Mouse (Mus musculus) hindbrain, embryonic 13.5 days (tissue): ENCODE measurements at regions not wholly inside any gene's neighbourhood (a gene's known extent, or its start where the extent isn't known, plus 50 kb on each side); places are given as distances from the start of the nearest gene placed in this dataset.

ENCODE experiments used
- ATAC-seq: fragments of 200-750 bp; cut with Nextera tagmentation; 2 replicates; pipeline ENCODE4 v1.8.0; 2017; ENCODE audit warnings: moderate TSS enrichment; ENCODE audit not compliant: low FRiP score
- H3K27ac ChIP-seq: fragments of 300-500 bp; sonication (generic); 2 replicates; pipeline ENCODE4 v1.5.1; 2015; ENCODE audit warnings: inconsistent platforms, mild to moderate bottlenecking, moderate library complexity
- H3K27me3 ChIP-seq: fragments of 300-500 bp; sonication (generic); 2 replicates; pipeline ENCODE4 v1.6.1; 2015; ENCODE audit warnings: mild to moderate bottlenecking, inconsistent platforms
- H3K36me3 ChIP-seq: fragments of 300-500 bp; sonication (generic); 2 replicates; pipeline ENCODE4 v1.6.1; 2015; ENCODE audit warnings: mild to moderate bottlenecking, inconsistent platforms
- H3K4me1 ChIP-seq: fragments of 300-500 bp; sonication (generic); replicated peaks from 2 replicates; pipeline ENCODE4 v1.6.1; 2015; ENCODE audit warnings: inconsistent platforms
- H3K4me2 ChIP-seq: fragments of 300-500 bp; sonication (generic); 2 replicates; pipeline ENCODE4 v1.6.1; 2015; ENCODE audit warnings: inconsistent platforms, mild to moderate bottlenecking, moderate library complexity
- H3K4me3 ChIP-seq: fragments of 300-500 bp; sonication (generic); 2 replicates; pipeline ENCODE4 v1.5.1; 2015; ENCODE audit warnings: mild to moderate bottlenecking, inconsistent platforms
- H3K9ac ChIP-seq: fragments of 300-500 bp; sonication (generic); 2 replicates; pipeline ENCODE4 v1.6.1; 2015; ENCODE audit warnings: mild to moderate bottlenecking, inconsistent platforms
- H3K9me3 ChIP-seq: fragments of 300-500 bp; sonication (generic); 2 replicates; pipeline ENCODE4 v1.6.1; 2016; ENCODE audit warnings: inconsistent platforms
- WGBS: fragments of 180-500 bp; shearing (Covaris S2); methylation state at CpG from one replicate; pipeline ENCODE4 v1.1.7; 2015; 5-methylcytosine and 5-hydroxymethylcytosine counted together

DNA sequence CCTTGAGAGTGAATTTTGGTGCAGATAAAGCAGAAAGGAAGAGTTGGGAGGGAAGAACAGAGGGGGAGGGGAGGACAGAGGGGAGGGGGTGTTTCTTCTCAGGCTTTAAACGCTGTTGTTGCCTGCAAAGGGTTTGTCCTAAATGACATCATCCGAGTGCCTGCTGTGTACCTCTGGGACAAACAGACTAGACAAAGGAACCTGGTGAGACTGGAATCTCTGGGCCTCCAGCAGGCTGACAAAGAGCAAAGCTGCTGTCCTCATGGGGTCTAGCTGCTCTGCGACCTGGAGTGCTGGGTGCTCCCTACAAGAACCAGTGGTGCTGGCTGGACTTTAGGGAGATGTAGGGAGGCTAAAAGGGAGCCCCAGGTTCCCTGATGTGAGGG lies 115.4 kb downstream of the Bcl2l11 start:
- 9% methylated on average over 3 of the region's 3 CpGs for WGBS
- no peak overlapping the region for H3K27ac ChIP-seq

DNA sequence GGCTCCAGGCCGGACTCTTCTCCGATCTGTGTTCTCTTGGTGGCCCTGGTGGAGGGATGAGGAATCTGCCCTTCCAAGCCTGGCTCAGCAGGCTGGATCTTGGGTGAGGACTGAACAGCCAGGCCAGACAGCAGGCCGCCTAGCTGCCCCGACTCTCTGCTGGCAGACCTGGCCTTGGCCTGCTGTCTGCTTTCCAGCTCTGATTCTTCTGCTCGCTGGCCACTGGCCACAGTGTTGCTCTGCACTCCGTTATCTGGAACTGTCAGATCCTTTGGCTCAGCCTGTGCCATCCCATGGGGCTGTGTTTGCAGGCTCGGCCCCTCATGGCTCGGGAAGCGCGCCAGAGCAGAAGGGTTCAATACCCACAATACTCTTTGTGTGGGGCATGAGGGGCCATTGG lies 119.7 kb downstream of the Bcl2l11 start:
- no peaks in the 10 kb centered on the region for H3K36me3 ChIP-seq
- H3K27me3 ChIP-seq: no peaks in the 10 kb centered on the region
- H3K4me3 ChIP-seq: no peak overlapping the region
- 51% methylated on average over 10 of the region's 10 CpGs for WGBS
- ATAC-seq: peak; percentile 85
- 0 out of 2 replicates have a peak, but pooled peaks cover 12% of the 10 kb centered on the region for H3K9me3 ChIP-seq
- peaks cover 18% of the 10 kb centered on the region for H3K4me1 ChIP-seq
- no peak overlapping the region; the same call in 1 of the 2 replicates for H3K27ac ChIP-seq
- H3K9ac ChIP-seq: no peak overlapping the region
- H3K4me2 ChIP-seq: no peak overlapping the region

More for the DNA sequence above, 115.4 kb downstream of the Bcl2l11 start:
- ATAC-seq: no peak
- Histone ChIP-seq H3K4me1 (peaks cover 15% of the 10 kb centered on the region), H3K9me3 (no peaks in the 10 kb centered on the region), H3K4me3 (no peak overlapping the region), H3K4me2 (no peak overlapping the region), H3K36me3 (no peaks in the 10 kb centered on the region), H3K27me3 (no peaks in the 10 kb centered on the region), H3K9ac (no peak overlapping the region)

DNA sequence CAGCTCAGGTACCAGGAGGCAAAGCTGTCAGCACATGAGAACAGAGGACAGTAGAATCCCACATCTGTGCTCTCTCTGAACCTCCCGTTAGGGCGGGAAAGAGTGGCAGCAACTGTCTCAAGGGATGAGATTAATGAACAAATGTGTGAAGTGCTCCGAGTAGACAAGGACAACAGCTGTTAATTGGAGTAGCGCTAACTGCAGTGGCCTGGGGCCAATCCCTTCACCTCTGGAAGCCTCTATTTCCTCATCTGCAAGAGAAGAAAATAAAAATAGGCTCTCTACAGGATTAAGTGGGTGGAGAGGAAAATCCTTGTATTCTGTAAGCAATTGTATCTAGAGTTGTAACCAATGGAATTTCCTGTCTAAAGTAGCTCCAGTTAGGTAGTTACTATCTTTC lies 122.1 kb downstream of the Bcl2l11 start:
- H3K4me1 ChIP-seq: peaks cover 9% of the 10 kb centered on the region
- 38% methylated on average over 4 of the region's 4 CpGs for WGBS
- H3K9ac ChIP-seq: no peak overlapping the region
- H3K9me3 ChIP-seq: 0 out of 2 replicates have a peak, but pooled peaks cover 12% of the 10 kb centered on the region
- H3K36me3 ChIP-seq: no peaks in the 10 kb centered on the region
- no peak overlapping the region for H3K27ac ChIP-seq
- no peak overlapping the region for H3K4me3 ChIP-seq
- no peak for ATAC-seq
- no peaks in the 10 kb centered on the region for H3K27me3 ChIP-seq
- no peak overlapping the region for H3K4me2 ChIP-seq

DNA sequence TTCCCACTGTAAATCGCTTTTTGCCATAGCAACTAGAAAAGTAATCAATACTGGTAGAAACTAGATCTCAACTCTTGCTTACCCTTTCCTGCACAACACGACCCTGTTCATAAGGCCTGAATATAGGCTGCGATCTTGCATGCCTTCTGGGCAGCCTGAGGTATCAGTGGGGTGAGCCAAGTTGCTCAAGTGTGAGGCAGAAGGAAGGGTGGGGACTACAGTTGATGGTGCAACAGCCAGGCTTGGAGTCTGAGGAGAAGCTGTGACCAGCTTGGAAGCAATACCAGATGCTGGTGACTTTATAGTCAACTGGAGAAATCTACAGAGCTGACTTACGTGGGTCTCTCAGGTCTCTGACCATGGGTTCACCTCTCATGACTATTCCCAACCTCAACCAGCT lies 123.3 kb downstream of the Bcl2l11 start:
- Histone ChIP-seq H3K4me1 (peaks cover 9% of the 10 kb centered on the region), H3K4me3 (no peak overlapping the region), H3K36me3 (no peaks in the 10 kb centered on the region), H3K9me3 (0 out of 2 replicates have a peak, but pooled peaks cover 12% of the 10 kb centered on the region), H3K9ac (no peak overlapping the region), H3K4me2 (no peak overlapping the region), H3K27me3 (no peaks in the 10 kb centered on the region), H3K27ac (no peak overlapping the region)
- WGBS: 90% methylated on average over 4 of the region's 4 CpGs
- ATAC-seq: no peak

DNA sequence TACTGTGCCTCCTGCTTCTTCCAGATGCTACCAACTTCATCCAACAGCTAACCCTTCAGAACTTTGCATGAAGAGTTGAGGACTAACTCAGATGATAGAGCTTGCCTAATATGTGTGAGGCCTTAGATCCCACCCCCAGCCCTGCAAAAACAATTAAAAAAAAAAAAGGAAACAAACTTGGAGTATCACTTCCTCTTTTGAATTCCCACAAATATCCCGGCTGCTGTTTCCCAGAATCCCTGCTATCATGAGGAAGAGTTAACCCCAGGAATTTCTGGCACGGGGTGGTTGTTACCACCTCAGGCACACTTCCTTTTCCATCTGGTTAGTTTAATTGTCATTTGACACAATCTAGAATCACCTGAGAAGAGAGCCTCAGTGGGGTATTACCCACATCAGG lies 123.8 kb downstream of the Bcl2l11 start:
- Histone ChIP-seq H3K4me2 (no peak overlapping the region), H3K9ac (no peak overlapping the region), H3K4me3 (no peak overlapping the region), H3K4me1 (peaks cover 9% of the 10 kb centered on the region), H3K27ac (no peak overlapping the region), H3K27me3 (no peaks in the 10 kb centered on the region), H3K36me3 (no peaks in the 10 kb centered on the region), H3K9me3 (0 out of 2 replicates have a peak, but pooled peaks cover 12% of the 10 kb centered on the region)
- no peak for ATAC-seq
- WGBS: 91% methylated on average over 2 of the region's 2 CpGs

DNA sequence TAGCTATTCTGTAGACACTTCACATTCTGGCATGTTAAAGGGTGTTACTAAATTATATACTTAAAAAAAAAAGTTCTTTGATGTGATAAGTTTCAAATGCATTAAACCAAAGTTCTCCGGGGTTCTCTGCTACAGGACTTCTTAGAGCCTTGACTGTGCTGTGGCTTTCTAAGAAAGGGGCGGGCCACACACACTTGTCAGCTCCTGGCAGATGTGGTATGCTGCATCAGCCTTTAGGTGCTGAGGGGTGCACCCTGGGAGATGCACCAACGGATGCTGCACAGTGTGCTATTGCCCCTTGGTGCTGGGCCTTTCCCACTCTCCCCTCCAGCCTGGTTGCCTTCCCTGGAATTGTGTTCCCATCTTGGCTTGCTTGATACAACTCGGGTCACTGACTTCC lies 125.0 kb downstream of the Bcl2l11 start:
- no peaks in the 10 kb centered on the region for H3K36me3 ChIP-seq
- 83% methylated on average over 4 of the region's 4 CpGs for WGBS
- H3K4me3 ChIP-seq: no peak overlapping the region
- no peak overlapping the region for H3K27ac ChIP-seq
- ATAC-seq: no peak
- no peak overlapping the region for H3K4me2 ChIP-seq
- 0 out of 2 replicates have a peak, but pooled peaks cover 12% of the 10 kb centered on the region for H3K9me3 ChIP-seq
- no peaks in the 10 kb centered on the region for H3K27me3 ChIP-seq
- peaks cover 5% of the 10 kb centered on the region; the same call in 1 of the 2 replicates for H3K4me1 ChIP-seq
- H3K9ac ChIP-seq: no peak overlapping the region

DNA sequence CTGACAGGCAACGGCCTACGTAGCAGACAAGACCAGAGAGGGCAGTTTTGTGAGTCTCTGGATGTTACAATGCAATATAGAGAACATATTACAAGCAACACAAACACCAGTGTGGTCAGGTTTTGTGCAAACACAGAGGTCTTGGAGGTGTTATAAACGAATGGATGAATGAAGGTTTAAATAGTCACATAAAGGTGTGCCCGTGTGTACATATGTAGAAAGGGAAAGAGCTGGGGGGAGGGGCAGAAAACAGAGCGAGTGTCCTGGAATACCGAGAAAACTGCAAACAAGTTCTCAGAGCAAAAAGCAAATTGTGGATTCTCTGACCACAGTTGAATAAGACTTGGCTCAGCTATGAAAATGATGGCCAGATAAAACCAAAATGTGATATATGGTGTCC lies 130.8 kb downstream of the Bcl2l11 start:
- no peak for ATAC-seq
- Histone ChIP-seq H3K27me3 (no peaks in the 10 kb centered on the region), H3K9ac (no peak overlapping the region)

DNA sequence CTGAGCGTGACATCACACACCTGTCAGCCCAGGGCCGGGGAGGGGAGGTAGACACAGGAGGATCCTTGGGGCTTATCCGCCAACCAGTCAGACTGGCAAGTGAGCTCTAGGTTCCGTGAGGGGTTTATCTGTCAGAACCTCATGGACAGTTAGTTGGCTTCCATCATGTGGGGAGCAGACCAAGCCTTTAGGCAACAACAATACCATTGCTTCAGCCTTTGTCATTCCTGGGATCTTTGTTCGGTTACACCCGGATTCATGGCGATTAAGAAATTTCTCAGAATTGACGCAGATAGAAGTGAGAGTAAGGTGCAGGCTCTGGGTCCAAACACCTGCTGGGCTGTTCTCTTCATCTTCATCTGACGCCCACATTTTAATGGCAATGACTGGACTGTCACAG lies 131.4 kb downstream of the Bcl2l11 start:
- Histone ChIP-seq H3K27me3 (no peaks in the 10 kb centered on the region), H3K36me3 (no peaks in the 10 kb centered on the region), H3K4me2 (no peak overlapping the region), H3K9me3 (no peaks in the 10 kb centered on the region), H3K4me1 (no peaks in the 10 kb centered on the region), H3K27ac (no peak overlapping the region), H3K4me3 (no peak overlapping the region), H3K9ac (no peak overlapping the region)
- 85% methylated on average over 9 of the region's 9 CpGs for WGBS
- no peak for ATAC-seq

More for the DNA sequence above, 130.8 kb downstream of the Bcl2l11 start:
- Histone ChIP-seq H3K4me2 (no peak overlapping the region), H3K4me3 (no peak overlapping the region), H3K9me3 (no peaks in the 10 kb centered on the region), H3K4me1 (no peaks in the 10 kb centered on the region), H3K36me3 (no peaks in the 10 kb centered on the region), H3K27ac (no peak overlapping the region)
- WGBS: 82% methylated on average over 6 of the region's 6 CpGs

DNA sequence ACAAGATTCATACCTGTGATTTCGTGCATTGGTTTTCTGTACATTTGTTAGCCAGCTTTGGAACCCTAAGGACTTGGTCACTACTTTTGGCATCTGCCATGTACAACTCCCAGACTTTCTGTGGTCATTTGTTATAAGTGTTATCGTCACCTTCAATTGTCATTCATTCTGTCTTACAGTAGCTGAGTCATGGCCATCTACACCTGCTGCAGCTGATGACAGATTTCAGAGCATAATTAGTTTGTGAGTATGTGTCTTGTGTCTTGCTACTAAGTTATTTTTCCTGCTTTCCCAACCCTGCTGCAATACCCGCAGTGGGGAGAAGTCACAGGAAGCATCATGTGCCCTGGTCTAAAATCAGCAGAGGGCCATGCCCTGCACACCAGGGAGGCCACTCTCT lies 138.0 kb downstream of the Bcl2l11 start:
- H3K4me2 ChIP-seq: no peak overlapping the region
- H3K4me3 ChIP-seq: no peak overlapping the region
- H3K27ac ChIP-seq: no peak overlapping the region
- H3K36me3 ChIP-seq: no peaks in the 10 kb centered on the region
- 87% methylated on average over 3 of the region's 3 CpGs for WGBS
- H3K9ac ChIP-seq: no peak overlapping the region
- no peaks in the 10 kb centered on the region for H3K4me1 ChIP-seq
- H3K9me3 ChIP-seq: no peaks in the 10 kb centered on the region
- no peaks in the 10 kb centered on the region for H3K27me3 ChIP-seq
- no peak for ATAC-seq

DNA sequence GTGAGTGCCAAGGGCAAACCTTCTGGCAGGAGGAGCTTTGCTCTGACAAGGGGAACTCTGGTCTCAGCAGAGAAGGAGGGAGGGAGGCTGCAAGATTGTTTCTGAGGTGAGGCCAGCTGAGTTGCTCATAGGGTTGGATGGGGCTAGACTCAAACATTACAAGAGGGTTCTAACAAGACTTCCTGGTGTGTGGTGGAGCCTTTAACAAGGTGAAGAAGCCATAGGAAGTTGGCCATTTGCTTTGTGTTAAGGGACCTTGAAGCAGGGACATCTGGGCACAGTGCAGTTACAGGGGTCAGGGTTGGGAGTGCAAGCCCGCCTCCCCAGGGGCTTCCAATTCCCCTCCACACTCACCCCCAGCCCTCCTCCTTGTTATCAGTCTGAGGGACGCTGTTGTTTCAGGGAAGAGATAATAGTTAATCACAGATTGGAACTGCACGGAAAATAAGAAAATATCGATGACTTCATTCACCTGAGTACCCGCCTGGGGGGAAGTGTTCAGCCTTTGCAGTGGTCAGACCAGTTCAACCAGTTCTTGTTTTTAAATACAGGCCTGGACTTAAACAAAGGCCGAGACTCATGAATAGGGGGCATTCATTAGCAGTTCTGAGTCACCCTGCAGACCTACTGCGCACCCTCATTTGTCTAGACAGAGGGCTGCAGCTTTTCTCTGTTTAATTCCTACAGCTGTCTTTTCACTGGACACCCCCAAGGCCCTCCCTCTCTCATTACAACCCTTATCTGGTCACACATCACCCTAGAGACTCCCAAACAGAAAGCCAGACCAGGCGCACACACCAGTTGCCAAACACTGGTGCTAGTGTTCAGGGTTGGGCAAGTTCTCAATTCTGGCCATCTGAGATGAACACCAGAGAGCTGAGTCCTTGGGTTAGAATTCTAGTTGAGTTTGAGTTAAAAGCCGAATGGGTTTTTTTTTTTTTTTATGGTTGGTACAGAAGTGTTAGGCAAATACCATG lies 139.5 kb downstream of the Bcl2l11 start:
- H3K9me3 ChIP-seq: no peaks in the 10 kb centered on the region
- no peaks in the 10 kb centered on the region for H3K4me1 ChIP-seq
- no peak overlapping the region for H3K9ac ChIP-seq
- H3K27ac ChIP-seq: no peak overlapping the region
- no peak overlapping the region for H3K4me3 ChIP-seq
- H3K36me3 ChIP-seq: no peaks in the 10 kb centered on the region
- H3K27me3 ChIP-seq: no peaks in the 10 kb centered on the region
- WGBS: 32% methylated on average over 9 of the region's 9 CpGs
- no peak for ATAC-seq
- H3K4me2 ChIP-seq: no peak overlapping the region

DNA sequence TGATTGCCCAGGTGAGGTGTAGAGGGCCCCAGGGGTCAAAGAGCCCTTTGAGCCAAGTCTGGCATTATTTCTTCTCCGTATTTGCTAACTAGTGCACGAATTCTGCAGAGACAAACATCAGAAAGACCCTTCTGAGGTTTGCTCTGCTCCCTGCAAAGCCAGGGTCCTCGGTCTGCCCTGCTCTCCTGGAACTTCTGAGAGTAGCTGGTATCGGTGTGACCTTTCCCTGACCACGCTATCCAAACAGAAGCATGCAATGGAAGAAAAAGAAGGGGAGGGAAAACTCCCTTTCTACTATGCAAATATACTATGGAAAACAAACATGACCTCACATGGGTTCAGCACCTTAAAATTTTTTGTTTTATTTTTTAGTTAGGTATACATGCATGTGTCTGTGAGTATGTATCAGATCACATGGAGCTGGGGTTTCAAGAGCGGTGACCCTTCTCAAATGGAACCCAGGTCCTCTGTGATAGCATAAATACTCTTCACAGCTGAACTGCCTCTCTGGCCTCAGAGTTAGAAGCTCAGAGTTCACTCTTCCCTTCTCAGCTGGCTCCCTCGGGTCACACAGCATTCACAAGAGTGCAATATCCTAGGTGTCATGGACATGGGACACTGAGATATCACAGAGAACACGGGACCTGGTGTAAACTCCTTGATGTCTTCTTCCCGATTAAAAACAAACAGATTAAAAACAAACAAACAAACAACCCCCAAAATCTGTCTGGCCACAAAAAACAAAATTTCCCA lies 144.7 kb downstream of the Bcl2l11 start:
- no peaks in the 10 kb centered on the region for H3K36me3 ChIP-seq
- no peak overlapping the region for H3K4me2 ChIP-seq
- H3K27me3 ChIP-seq: peaks cover 8% of the 10 kb centered on the region; the same call in 1 of the 2 replicates
- H3K9ac ChIP-seq: no peak overlapping the region
- ATAC-seq: no peak
- 75% methylated on average over 9 of the region's 9 CpGs for WGBS
- no peak overlapping the region for H3K27ac ChIP-seq
- no peak overlapping the region for H3K4me3 ChIP-seq
- peaks cover 4% of the 10 kb centered on the region; the same call in 1 of the 2 replicates for H3K4me1 ChIP-seq
- no peaks in the 10 kb centered on the region for H3K9me3 ChIP-seq

DNA sequence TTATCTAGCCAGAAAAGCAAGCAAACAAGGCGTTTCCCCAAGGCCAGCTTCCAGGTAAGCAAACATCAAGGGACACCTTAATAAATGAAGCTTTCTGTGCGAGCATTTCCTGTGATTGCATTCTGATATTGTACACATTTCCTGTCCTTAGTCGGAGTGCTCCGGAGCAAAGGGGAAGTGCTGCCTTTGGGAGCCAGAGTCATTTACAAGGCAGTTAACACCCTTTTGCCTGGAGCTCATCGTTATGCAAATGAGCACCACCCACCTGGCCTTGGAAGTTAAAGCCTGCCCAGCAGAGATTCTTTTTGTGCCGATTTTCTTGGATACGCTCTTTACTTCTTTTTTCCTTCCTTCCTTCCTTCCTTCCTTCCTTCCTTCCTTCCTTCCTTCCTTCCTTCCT lies 147.0 kb downstream of the Bcl2l11 start:
- H3K36me3 ChIP-seq: no peaks in the 10 kb centered on the region
- no peak for ATAC-seq
- WGBS: 26% methylated on average over 7 of the region's 7 CpGs

More for the DNA sequence above, 147.0 kb downstream of the Bcl2l11 start:
- no peaks in the 10 kb centered on the region for H3K9me3 ChIP-seq
- no peak overlapping the region for H3K9ac ChIP-seq
- peaks cover 8% of the 10 kb centered on the region; the same call in 1 of the 2 replicates for H3K27me3 ChIP-seq
- no peak overlapping the region for H3K27ac ChIP-seq
- no peak overlapping the region for H3K4me2 ChIP-seq
- peaks cover 16% of the 10 kb centered on the region for H3K4me1 ChIP-seq
- H3K4me3 ChIP-seq: no peak overlapping the region
